Mouse (Mus musculus) G1E (cell line): ENCODE results near the gene Krt82.

Experiments
- CTCF ChIP-seq: IDR thresholded peaks from 2 replicates; pipeline ENCODE4 v1.5.1; 2012; ENCODE audit warnings: low read depth, low read length, inconsistent platforms, mixed read lengths
- GATA1 ChIP-seq: IDR thresholded peaks from 2 replicates; pipeline ENCODE4 v1.6.1; 2012; ENCODE audit warnings: borderline replicate concordance, low read length, inconsistent platforms, mixed read lengths

- TF ChIP-seq CTCF (no peak), GATA1 (no peak)
Measured at GRCm38 (mm10) chr15:101495266-101495665, 55.2 kb downstream of the Krt82 start.
